Mouse (Mus musculus): ENCODE measurements around the gene Rpn1.

The Rpn1 gene

GRCm38 (mm10) chr6:88084278-88085151 is at the start of gene Rpn1:
Gene Rpn1 (plus strand): TSS chr6:88084482.
- peak; percentile 95 to 96 for DNase-seq (ENCODE audit: low spot score in 2 of 2)

- no peak for DNase-seq (ENCODE audit: low spot score in 2 of 2)
These were observed 46.7 kb upstream of the Rpn1 start for GRCm38 (mm10) chr6:88037471-88038045.

GRCm38 (mm10) chr6:88039426-88039825 is 44.9 kb upstream of the Rpn1 start:
- no peak for DNase-seq (ENCODE audit: low spot score in 2 of 2)

- no peak for DNase-seq (ENCODE audit: low spot score in 2 of 2)
These were observed 43.1 kb upstream of the Rpn1 start for GRCm38 (mm10) chr6:88041221-88041620.

GRCm38 (mm10) chr6:88042336-88042735 is 41.9 kb upstream of the Rpn1 start:
- DNase-seq (ENCODE audit: low spot score in 2 of 2), result no peak

GRCm38 (mm10) chr6:88044234-88044576 is 40.1 kb upstream of the Rpn1 start:
- no peak for DNase-seq (ENCODE audit: low spot score in 2 of 2)

GRCm38 (mm10) chr6:88044577-88045405 is 39.5 kb upstream of the Rpn1 start, which contains the start of gene Rab7:
Gene Rab7 (minus strand): TSS chr6:88045270.
- peak; percentile 94 to 96 for DNase-seq (ENCODE audit: low spot score in 2 of 2)

GRCm38 (mm10) chr6:88045406-88045766 is 38.9 kb upstream of the Rpn1 start:
- no peak for DNase-seq (ENCODE audit: low spot score in 2 of 2)

GRCm38 (mm10) chr6:88047853-88048252 is 36.4 kb upstream of the Rpn1 start:
- no peak for DNase-seq (ENCODE audit: low spot score in 2 of 2)

GRCm38 (mm10) chr6:88049008-88049407 is 35.3 kb upstream of the Rpn1 start:
- DNase-seq (ENCODE audit: low spot score in 2 of 2), result no peak

- no peak for DNase-seq (ENCODE audit: low spot score in 2 of 2)
These were observed 33.1 kb upstream of the Rpn1 start for GRCm38 (mm10) chr6:88051206-88051605.

GRCm38 (mm10) chr6:88053228-88054080 is 30.8 kb upstream of the Rpn1 start:
- DNase-seq (ENCODE audit: low spot score in 2 of 2), result no peak

- no peak for DNase-seq (ENCODE audit: low spot score in 2 of 2)
These were observed 30.0 kb upstream of the Rpn1 start for GRCm38 (mm10) chr6:88054081-88054835.

GRCm38 (mm10) chr6:88055663-88056062 is 28.6 kb upstream of the Rpn1 start:
- DNase-seq (ENCODE audit: low spot score in 2 of 2), result no peak

- no peak for DNase-seq (ENCODE audit: low spot score in 2 of 2)
These were observed 27.4 kb upstream of the Rpn1 start for GRCm38 (mm10) chr6:88056866-88057265.

GRCm38 (mm10) chr6:88059903-88060302 is 24.4 kb upstream of the Rpn1 start:
- no peak for DNase-seq (ENCODE audit: low spot score in 2 of 2)

GRCm38 (mm10) chr6:88060602-88061001 is 23.7 kb upstream of the Rpn1 start:
- no peak for DNase-seq (ENCODE audit: low spot score in 2 of 2)

- no peak for DNase-seq (ENCODE audit: low spot score in 2 of 2)
These were observed 22.9 kb upstream of the Rpn1 start for GRCm38 (mm10) chr6:88061406-88061805.

- no peak for DNase-seq (ENCODE audit: low spot score in 2 of 2)
These were observed 21.9 kb upstream of the Rpn1 start for GRCm38 (mm10) chr6:88062398-88062797.

- no peak for DNase-seq (ENCODE audit: low spot score in 2 of 2)
These were observed 20.1 kb upstream of the Rpn1 start for GRCm38 (mm10) chr6:88064072-88064642.

Data from frontal cortex, postnatal 10 days (tissue).